Mouse (Mus musculus): ENCODE results near the gene Capn7. TPM values are rescaled to one million over a fixed set of nuclear protein-coding genes. Genes with fewer than 3 reads are reported as not detected.

The Capn7 gene
- polyA plus RNA-seq, 1 experiment, result 46.0 TPM

GRCm38 (mm10) chr14:31345367-31345766, 8.9 kb downstream of the Capn7 start:
- TF ChIP-seq POLR2A (IDR thresholded peaks at IDR 0.05; ENCODE audit: low read depth, low read length) (no peak), CTCF (IDR thresholded peaks at IDR 0.05; ENCODE audit: borderline replicate concordance, insufficient read depth, low read length) (no peak)
- Histone ChIP-seq H3K4me1 (ENCODE audit: control insufficient read depth, insufficient read depth, low read length) (no peaks in the 10 kb centered on the region), H3K4me3 (ENCODE audit: insufficient read depth, low read length) (no peak overlapping the region), H3K27ac (ENCODE audit: insufficient read depth, low read length) (no peak overlapping the region)

- TF ChIP-seq CTCF (IDR thresholded peaks at IDR 0.05; ENCODE audit: borderline replicate concordance, insufficient read depth, low read length), result no peak
- no peak for TF ChIP-seq POLR2A (IDR thresholded peaks at IDR 0.05; ENCODE audit: low read depth, low read length)
- H3K27ac ChIP-seq (ENCODE audit: insufficient read depth, low read length), result no peak overlapping the region
Observed at GRCm38 (mm10) chr14:31362236-31362635, 25.8 kb downstream of the Capn7 start.

GRCm38 (mm10) chr14:31364589-31364988, 28.2 kb downstream of the Capn7 start:
- H3K27ac ChIP-seq (ENCODE audit: insufficient read depth, low read length), result no peak overlapping the region
- TF ChIP-seq CTCF (IDR thresholded peaks at IDR 0.05; ENCODE audit: borderline replicate concordance, insufficient read depth, low read length) (no peak), POLR2A (IDR thresholded peaks at IDR 0.05; ENCODE audit: low read depth, low read length) (no peak)
- H3K4me1 ChIP-seq (ENCODE audit: control insufficient read depth, insufficient read depth, low read length), result no peaks in the 10 kb centered on the region
- no peak overlapping the region for H3K4me3 ChIP-seq (ENCODE audit: insufficient read depth, low read length)

More at GRCm38 (mm10) chr14:31362236-31362635, 25.8 kb downstream of the Capn7 start:
- H3K4me3 ChIP-seq (ENCODE audit: insufficient read depth, low read length), result no peak overlapping the region
- H3K4me1 ChIP-seq (ENCODE audit: control insufficient read depth, insufficient read depth, low read length), result no peaks in the 10 kb centered on the region

- TF ChIP-seq POLR2A (IDR thresholded peaks at IDR 0.05; ENCODE audit: low read depth, low read length) (no peak), CTCF (IDR thresholded peaks at IDR 0.05; ENCODE audit: borderline replicate concordance, insufficient read depth, low read length) (peak; percentile 18; the same call in 1 of the 2 replicates)
- Histone ChIP-seq H3K27ac (ENCODE audit: insufficient read depth, low read length) (no peak overlapping the region), H3K4me3 (ENCODE audit: insufficient read depth, low read length) (no peak overlapping the region), H3K4me1 (ENCODE audit: control insufficient read depth, insufficient read depth, low read length) (no peaks in the 10 kb centered on the region)
Observed at GRCm38 (mm10) chr14:31365350-31365749, 28.9 kb downstream of the Capn7 start.

GRCm38 (mm10) chr14:31367951-31368350, 31.5 kb downstream of the Capn7 start:
- Histone ChIP-seq H3K4me1 (ENCODE audit: control insufficient read depth, insufficient read depth, low read length) (no peaks in the 10 kb centered on the region), H3K4me3 (ENCODE audit: insufficient read depth, low read length) (no peak overlapping the region), H3K27ac (ENCODE audit: insufficient read depth, low read length) (no peak overlapping the region)
- TF ChIP-seq POLR2A (IDR thresholded peaks at IDR 0.05; ENCODE audit: low read depth, low read length), result no peak
- no peak for TF ChIP-seq CTCF (IDR thresholded peaks at IDR 0.05; ENCODE audit: borderline replicate concordance, insufficient read depth, low read length)

GRCm38 (mm10) chr14:31369377-31369776, 32.9 kb downstream of the Capn7 start:
- TF ChIP-seq CTCF (IDR thresholded peaks at IDR 0.05; ENCODE audit: borderline replicate concordance, insufficient read depth, low read length) (no peak), POLR2A (IDR thresholded peaks at IDR 0.05; ENCODE audit: low read depth, low read length) (no peak)
- no peak overlapping the region for H3K27ac ChIP-seq (ENCODE audit: insufficient read depth, low read length)

GRCm38 (mm10) chr14:31374390-31374789, 38.0 kb downstream of the Capn7 start:
- H3K4me3 ChIP-seq (ENCODE audit: insufficient read depth, low read length), result no peak overlapping the region
- TF ChIP-seq POLR2A (IDR thresholded peaks at IDR 0.05; ENCODE audit: low read depth, low read length) (no peak), CTCF (IDR thresholded peaks at IDR 0.05; ENCODE audit: borderline replicate concordance, insufficient read depth, low read length) (no peak)
- no peaks in the 10 kb centered on the region for H3K4me1 ChIP-seq (ENCODE audit: control insufficient read depth, insufficient read depth, low read length)
- H3K27ac ChIP-seq (ENCODE audit: insufficient read depth, low read length), result no peak overlapping the region

More at GRCm38 (mm10) chr14:31369377-31369776, 32.9 kb downstream of the Capn7 start:
- Histone ChIP-seq H3K4me1 (ENCODE audit: control insufficient read depth, insufficient read depth, low read length) (no peaks in the 10 kb centered on the region), H3K4me3 (ENCODE audit: insufficient read depth, low read length) (no peak overlapping the region)

- TF ChIP-seq CTCF (IDR thresholded peaks at IDR 0.05; ENCODE audit: borderline replicate concordance, insufficient read depth, low read length), result no peak
- TF ChIP-seq POLR2A (IDR thresholded peaks at IDR 0.05; ENCODE audit: low read depth, low read length), result no peak
- H3K4me3 ChIP-seq (ENCODE audit: insufficient read depth, low read length), result no peak overlapping the region
- H3K27ac ChIP-seq (ENCODE audit: insufficient read depth, low read length), result no peak overlapping the region
- no peaks in the 10 kb centered on the region for H3K4me1 ChIP-seq (ENCODE audit: control insufficient read depth, insufficient read depth, low read length)
Observed at GRCm38 (mm10) chr14:31376331-31376730, 39.9 kb downstream of the Capn7 start.

- H3K4me1 ChIP-seq (ENCODE audit: control insufficient read depth, insufficient read depth, low read length), result peaks cover 12% of the 10 kb centered on the region
- TF ChIP-seq CTCF (IDR thresholded peaks at IDR 0.05; ENCODE audit: borderline replicate concordance, insufficient read depth, low read length) (no peak), POLR2A (IDR thresholded peaks at IDR 0.05; ENCODE audit: low read depth, low read length) (no peak)
Observed at GRCm38 (mm10) chr14:31382276-31382675, 45.8 kb downstream of the Capn7 start.

GRCm38 (mm10) chr14:31383470-31384050, 47.1 kb downstream of the Capn7 start:
- peaks cover 12% of the 10 kb centered on the region for H3K4me1 ChIP-seq (ENCODE audit: control insufficient read depth, insufficient read depth, low read length)
- H3K4me3 ChIP-seq (ENCODE audit: insufficient read depth, low read length), result no peak overlapping the region
- H3K27ac ChIP-seq (ENCODE audit: insufficient read depth, low read length), result no peak overlapping the region
- TF ChIP-seq POLR2A (IDR thresholded peaks at IDR 0.05; ENCODE audit: low read depth, low read length) (no peak), CTCF (IDR thresholded peaks at IDR 0.05; ENCODE audit: borderline replicate concordance, insufficient read depth, low read length) (no peak)

More at GRCm38 (mm10) chr14:31382276-31382675, 45.8 kb downstream of the Capn7 start:
- no peak overlapping the region for H3K27ac ChIP-seq (ENCODE audit: insufficient read depth, low read length)
- H3K4me3 ChIP-seq (ENCODE audit: insufficient read depth, low read length), result no peak overlapping the region
